Mouse (Mus musculus): ENCODE measurements around the gene Apbb2.

Apbb2 gene

GRCm38 (mm10) chr5:66518411-66519006 lies 100.1 kb downstream of the Apbb2 start:
- no peak for DNase-seq (ENCODE audit: low spot score in 2 of 2)

- no peak for DNase-seq (ENCODE audit: low spot score in 2 of 2)
Measured at GRCm38 (mm10) chr5:66517503-66517902, 101.1 kb downstream of the Apbb2 start.

- DNase-seq (ENCODE audit: low spot score in 2 of 2): no peak
Measured at GRCm38 (mm10) chr5:66516311-66516710, 102.3 kb downstream of the Apbb2 start.

GRCm38 (mm10) chr5:66515271-66515670 lies 103.3 kb downstream of the Apbb2 start:
- no peak for DNase-seq (ENCODE audit: low spot score in 2 of 2)

GRCm38 (mm10) chr5:66514659-66515058 lies 103.9 kb downstream of the Apbb2 start:
- DNase-seq (ENCODE audit: low spot score in 2 of 2): no peak

- DNase-seq (ENCODE audit: low spot score in 2 of 2): no peak
Measured at GRCm38 (mm10) chr5:66513412-66513811, 105.2 kb downstream of the Apbb2 start.

- no peak for DNase-seq (ENCODE audit: low spot score in 2 of 2)
Measured at GRCm38 (mm10) chr5:66512519-66512918, 106.1 kb downstream of the Apbb2 start.

- no peak for DNase-seq (ENCODE audit: low spot score in 2 of 2)
Measured at GRCm38 (mm10) chr5:66510716-66511115, 107.9 kb downstream of the Apbb2 start.

- DNase-seq (ENCODE audit: low spot score in 2 of 2): no peak
Measured at GRCm38 (mm10) chr5:66509151-66509550, 109.4 kb downstream of the Apbb2 start.

- no peak for DNase-seq (ENCODE audit: low spot score in 2 of 2)
Measured at GRCm38 (mm10) chr5:66505578-66505977, 113.0 kb downstream of the Apbb2 start.

GRCm38 (mm10) chr5:66505071-66505470 lies 113.5 kb downstream of the Apbb2 start:
- no peak for DNase-seq (ENCODE audit: low spot score in 2 of 2)

GRCm38 (mm10) chr5:66504434-66504747 lies 114.2 kb downstream of the Apbb2 start:
- no peak for DNase-seq (ENCODE audit: low spot score in 2 of 2)

GRCm38 (mm10) chr5:66503557-66504433 lies 114.8 kb downstream of the Apbb2 start:
- DNase-seq (ENCODE audit: low spot score in 2 of 2): no peak

GRCm38 (mm10) chr5:66503033-66503432 lies 115.6 kb downstream of the Apbb2 start:
- DNase-seq (ENCODE audit: low spot score in 2 of 2): no peak

GRCm38 (mm10) chr5:66499621-66500020 lies 119.0 kb downstream of the Apbb2 start:
- no peak for DNase-seq (ENCODE audit: low spot score in 2 of 2)

GRCm38 (mm10) chr5:66498140-66498539 lies 120.4 kb downstream of the Apbb2 start:
- no peak for DNase-seq (ENCODE audit: low spot score in 2 of 2)

- no peak for DNase-seq (ENCODE audit: low spot score in 2 of 2)
Measured at GRCm38 (mm10) chr5:66497479-66498087, 121.0 kb downstream of the Apbb2 start.

- DNase-seq (ENCODE audit: low spot score in 2 of 2): no peak
Measured at GRCm38 (mm10) chr5:66496881-66497360, 121.7 kb downstream of the Apbb2 start.

- DNase-seq (ENCODE audit: low spot score in 2 of 2): no peak
Measured at GRCm38 (mm10) chr5:66494651-66495050, 123.9 kb downstream of the Apbb2 start.

- DNase-seq (ENCODE audit: low spot score in 2 of 2): no peak
Measured at GRCm38 (mm10) chr5:66492563-66492960, 126.0 kb downstream of the Apbb2 start.

- DNase-seq (ENCODE audit: low spot score in 2 of 2): no peak
Measured at GRCm38 (mm10) chr5:66491907-66492562, 126.5 kb downstream of the Apbb2 start.

- DNase-seq (ENCODE audit: low spot score in 2 of 2): no peak
Measured at GRCm38 (mm10) chr5:66486028-66486427, 132.6 kb downstream of the Apbb2 start.

All from right cerebral cortex, postnatal 10 days (tissue).